Mouse (Mus musculus) heart, embryonic 14.5 days (tissue): ENCODE results near the gene Ddx19b. TPM values are rescaled to one million over a fixed set of nuclear protein-coding genes. Genes with fewer than 3 reads are reported as not detected.
"Not testable (repeated sequence)": the region's sequence is repeated elsewhere in the genome, so short reads cannot be mapped to it uniquely, and the experiment has no call there.

Experiments used
- ATAC-seq: fragments of 200-750 bp; cut with Nextera tagmentation; 2 replicates; pipeline ENCODE4 v1.8.0; 2017; ENCODE audit warnings: low read depth, moderate TSS enrichment; ENCODE audit not compliant: insufficient number of reproducible peaks, insufficient read depth, low FRiP score
- H3K27ac ChIP-seq, 2 experiments: fragments of 200-500 bp in 1 of 2; fragments of 300-500 bp in 1 of 2; sonication (generic) in 1 of 2; replicated peaks in 1 of 2; 2 replicates each; pipeline ENCODE4 v1.5.1; 2012 to 2014; ENCODE audit warnings: low read depth in 2 of 2, low read length in 2 of 2, control low read depth in 1 of 2, mild to moderate bottlenecking in 1 of 2, mixed read lengths in 1 of 2; ENCODE audit not compliant: control insufficient read depth in 1 of 2, insufficient read depth in 1 of 2
- H3K27me3 ChIP-seq: fragments of 300-500 bp; sonication (generic); 2 replicates; pipeline ENCODE4 v1.6.1; 2014; ENCODE audit warnings: mild to moderate bottlenecking, low read length, control low read depth; ENCODE audit not compliant: control insufficient read depth, insufficient read depth
- H3K36me3 ChIP-seq: fragments of 300-500 bp; sonication (generic); 2 replicates; pipeline ENCODE4 v1.6.1; 2014; ENCODE audit warnings: mild to moderate bottlenecking, control low read depth, low read length, mixed read lengths; ENCODE audit not compliant: control insufficient read depth, insufficient read depth
- H3K4me1 ChIP-seq, 2 experiments: fragments of 200-500 bp in 1 of 2; fragments of 300-500 bp in 1 of 2; sonication (generic) in 1 of 2; 2 replicates each; pipeline ENCODE4 v1.6.1; 2012 to 2014; ENCODE audit warnings: low read length in 2 of 2, control low read depth in 1 of 2, mixed read lengths in 1 of 2; ENCODE audit not compliant: control insufficient read depth in 2 of 2, insufficient read depth in 2 of 2
- H3K4me2 ChIP-seq: fragments of 300-500 bp; sonication (generic); 2 replicates; pipeline ENCODE4 v1.6.1; 2014; ENCODE audit warnings: mild to moderate bottlenecking, low read length
- H3K4me3 ChIP-seq, 2 experiments: fragments of 200-500 bp in 1 of 2; fragments of 300-500 bp in 1 of 2; sonication (generic) in 1 of 2; 2 replicates each; pipeline ENCODE4 v1.5.1; 2012 to 2014; ENCODE audit warnings: low read length in 2 of 2, mild to moderate bottlenecking in 2 of 2, control low read depth in 1 of 2, low read depth in 1 of 2, moderate library complexity in 1 of 2; ENCODE audit not compliant: control insufficient read depth in 1 of 2, insufficient read depth in 1 of 2
- H3K9ac ChIP-seq: fragments of 300-500 bp; sonication (generic); 2 replicates; pipeline ENCODE4 v1.6.1; 2014; ENCODE audit warnings: mild to moderate bottlenecking, low read length
- H3K9me3 ChIP-seq: fragments of 300-500 bp; sonication (generic); 2 replicates; pipeline ENCODE4 v1.6.1; 2016; ENCODE audit warnings: low read length, control low read depth; ENCODE audit not compliant: control insufficient read depth
- WGBS: fragments of 180-500 bp; shearing (Covaris S2); extraction: QIAGEN DNeasy Blood & Tissue Kit; methylation state at CpG from one replicate; pipeline ENCODE4 v1.1.7; 2014; 5-methylcytosine and 5-hydroxymethylcytosine counted together
- polyA plus RNA-seq: library from polyadenylated mRNA; unstranded; fragments of >200 nt; fragmentation: Nextera tagmentation; extraction: Ambion mirVana; gene quantifications from 2 replicates; pipeline ENCODE4 v1.2.1, GENCODE M21; 2014

Gene Ddx19b
- polyA plus RNA-seq, 1 experiment from 2014 or later: 3.6 TPM

DNA sequence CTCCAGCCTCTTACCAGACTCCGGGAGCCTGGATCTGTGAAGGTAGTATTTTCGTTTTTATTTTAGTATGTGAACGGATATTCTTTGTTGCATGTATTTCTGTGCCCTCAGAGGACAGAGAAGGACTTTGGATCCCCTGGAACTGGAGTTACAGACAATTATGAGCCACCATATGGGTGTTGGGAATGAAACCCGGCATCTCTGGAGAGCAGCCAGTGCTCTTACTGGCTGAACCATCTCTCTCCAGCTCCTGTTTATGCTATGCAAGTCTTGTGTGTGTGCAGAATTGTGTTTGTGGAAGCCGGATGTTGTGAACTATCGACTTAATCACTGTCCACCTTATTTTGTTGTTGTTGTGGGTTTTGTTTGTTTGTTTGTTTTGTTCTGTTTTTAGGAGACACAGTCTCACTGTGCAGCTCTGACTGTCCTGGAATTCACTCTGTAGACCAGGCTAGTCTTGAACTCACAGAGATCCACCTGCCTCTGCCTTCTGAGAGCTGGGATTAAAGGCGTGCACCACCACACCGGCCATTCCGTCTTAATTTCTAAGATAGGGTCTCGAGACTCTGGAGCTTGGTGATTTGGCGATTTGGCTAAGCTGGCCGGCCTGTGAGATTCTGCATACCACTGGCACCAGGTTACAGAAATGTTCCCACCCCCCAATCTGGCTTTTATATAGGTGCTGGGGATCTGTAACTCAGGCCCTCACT lies 72.3 kb downstream of the Ddx19b start:
- 94% methylated on average over 12 of the region's 12 CpGs for WGBS
- Histone ChIP-seq H3K4me2 (no peak overlapping the region), H3K9ac (no peak overlapping the region), H3K27me3 (no peaks in the 10 kb centered on the region), H3K9me3 (no peaks in the 10 kb centered on the region), H3K4me3 (no peak overlapping the region), H3K4me1 (0 out of 4 replicates have a peak, but pooled peaks cover 0 to 2% of the 10 kb centered on the region in 2 experiments), H3K36me3 (peaks cover 63% of the 10 kb centered on the region), H3K27ac (no peak overlapping the region)
- no peak for ATAC-seq

GRCm38 (mm10) chr8:110958553-110958952 lies 73.0 kb downstream of the Ddx19b start:
- 92% methylated on average over 7 of the region's 7 CpGs for WGBS
- H3K4me1 ChIP-seq, H3K4me3 ChIP-seq, H3K27ac ChIP-seq, H3K4me2 ChIP-seq, ATAC-seq, H3K9ac ChIP-seq, H3K9me3 ChIP-seq, H3K27me3 ChIP-seq: not testable (repeated sequence)
- peaks cover 56% of the 10 kb centered on the region for H3K36me3 ChIP-seq

GRCm38 (mm10) chr8:110958135-110958534 lies 73.4 kb downstream of the Ddx19b start:
- 83% methylated on average over 5 of the region's 5 CpGs for WGBS
- H3K27me3 ChIP-seq: no peaks in the 10 kb centered on the region
- no peak overlapping the region for H3K4me3 ChIP-seq
- H3K4me1 ChIP-seq: no peaks in the 10 kb centered on the region
- H3K36me3 ChIP-seq: peaks cover 52% of the 10 kb centered on the region
- no peak overlapping the region for H3K9ac ChIP-seq
- no peak overlapping the region for H3K4me2 ChIP-seq
- H3K27ac ChIP-seq: no peak overlapping the region
- no peak for ATAC-seq
- H3K9me3 ChIP-seq: no peaks in the 10 kb centered on the region

GRCm38 (mm10) chr8:110957471-110957870 lies 74.1 kb downstream of the Ddx19b start:
- no peak for ATAC-seq
- Histone ChIP-seq H3K36me3 (peaks cover 50% of the 10 kb centered on the region), H3K4me1 (no peaks in the 10 kb centered on the region), H3K27me3 (no peaks in the 10 kb centered on the region), H3K9ac (no peak overlapping the region), H3K9me3 (no peaks in the 10 kb centered on the region), H3K4me3 (no peak overlapping the region), H3K4me2 (no peak overlapping the region), H3K27ac (no peak overlapping the region)
- WGBS: 87% methylated on average over 18 of the region's 19 CpGs

- H3K4me3 ChIP-seq: no peak overlapping the region
- 86% methylated on average over 15 of the region's 15 CpGs for WGBS
- no peaks in the 10 kb centered on the region for H3K27me3 ChIP-seq
- no peaks in the 10 kb centered on the region for H3K4me1 ChIP-seq
- H3K36me3 ChIP-seq: peaks cover 46% of the 10 kb centered on the region
- H3K27ac ChIP-seq: no peak overlapping the region
- no peak overlapping the region for H3K4me2 ChIP-seq
- no peak overlapping the region for H3K9ac ChIP-seq
- ATAC-seq: no peak
- H3K9me3 ChIP-seq: no peaks in the 10 kb centered on the region
Observed at GRCm38 (mm10) chr8:110956619-110957450, 74.7 kb downstream of the Ddx19b start.

DNA sequence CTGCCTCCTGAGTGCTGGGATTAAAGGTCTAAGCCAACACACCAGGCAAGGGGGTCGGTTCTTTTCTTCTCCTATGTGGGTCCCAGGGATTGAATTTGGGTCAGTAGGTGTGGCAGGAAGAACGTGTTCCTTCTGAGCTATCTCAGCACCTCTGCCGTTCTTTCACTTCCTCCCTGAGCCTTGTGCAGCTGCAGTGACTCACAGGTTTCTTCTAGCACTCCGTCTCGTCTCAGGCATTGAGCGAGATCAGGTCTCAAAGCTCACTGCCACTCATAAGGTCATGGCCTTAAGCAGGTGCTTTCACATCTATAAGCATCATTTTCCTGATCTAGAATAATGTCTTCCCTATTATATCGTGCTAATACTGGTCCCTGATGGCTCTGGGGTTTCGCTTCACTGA lies 76.8 kb downstream of the Ddx19b start:
- ATAC-seq: no peak
- 75% methylated on average over 8 of the region's 8 CpGs for WGBS
- H3K9me3 ChIP-seq: no peaks in the 10 kb centered on the region

More for the DNA sequence above, 76.8 kb downstream of the Ddx19b start:
- peaks cover 38% of the 10 kb centered on the region for H3K36me3 ChIP-seq
- H3K9ac ChIP-seq: no peak overlapping the region
- no peaks in the 10 kb centered on the region for H3K4me1 ChIP-seq
- H3K4me3 ChIP-seq: no peak overlapping the region
- H3K27me3 ChIP-seq: no peaks in the 10 kb centered on the region
- H3K4me2 ChIP-seq: no peak overlapping the region
- no peak overlapping the region for H3K27ac ChIP-seq
